Mouse (Mus musculus) kidney, postnatal 14 days (tissue): ENCODE results near the gene Gramd4.
A peak's percentile ranks its signal among the peaks of the same experiment; 100 is the strongest.
"Not testable (repeated sequence)": the region's sequence is repeated elsewhere in the genome, so short reads cannot be mapped to it uniquely, and the experiment has no call there.

Experiments used
- DNase-seq: peaks from one replicate; pipeline ENCODE4 v3.0.0; 2022; ENCODE audit warnings: mixed read lengths

Gramd4 gene

DNA sequence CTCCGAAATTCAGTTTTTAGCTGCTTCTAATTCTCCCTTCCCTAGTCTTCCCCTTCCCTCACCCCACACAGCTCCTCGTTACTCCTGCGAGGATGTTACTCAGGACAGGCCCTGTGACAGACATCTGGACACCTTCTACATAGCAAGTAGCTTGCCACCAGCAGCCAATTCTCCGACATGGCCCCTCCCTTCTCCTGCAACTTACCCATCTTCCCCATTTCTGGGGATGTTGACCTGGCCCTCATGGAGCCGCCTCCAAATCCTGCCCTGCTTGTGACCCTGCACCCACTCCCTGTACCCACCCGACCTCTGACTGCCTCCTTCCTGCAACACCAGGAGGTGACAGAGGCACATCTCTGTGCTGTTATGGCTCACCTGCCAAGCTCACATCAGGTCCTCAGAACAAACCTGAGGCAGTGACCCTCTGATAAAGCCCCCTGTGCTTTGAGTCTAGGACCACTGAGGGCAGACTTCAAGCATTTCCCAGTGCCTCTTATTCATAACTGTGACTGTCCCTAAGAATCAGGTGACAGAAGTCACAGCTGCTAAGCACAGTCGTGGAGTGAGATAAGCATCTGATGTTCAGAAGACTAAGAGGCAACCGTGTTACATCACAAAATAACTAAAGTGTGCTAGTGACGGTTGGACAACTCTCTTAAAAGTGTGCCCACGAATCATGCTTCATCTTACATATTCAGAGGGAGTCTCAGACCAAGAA lies 110.5 kb downstream of the Gramd4 start:
- DNase-seq, result no peak

DNA sequence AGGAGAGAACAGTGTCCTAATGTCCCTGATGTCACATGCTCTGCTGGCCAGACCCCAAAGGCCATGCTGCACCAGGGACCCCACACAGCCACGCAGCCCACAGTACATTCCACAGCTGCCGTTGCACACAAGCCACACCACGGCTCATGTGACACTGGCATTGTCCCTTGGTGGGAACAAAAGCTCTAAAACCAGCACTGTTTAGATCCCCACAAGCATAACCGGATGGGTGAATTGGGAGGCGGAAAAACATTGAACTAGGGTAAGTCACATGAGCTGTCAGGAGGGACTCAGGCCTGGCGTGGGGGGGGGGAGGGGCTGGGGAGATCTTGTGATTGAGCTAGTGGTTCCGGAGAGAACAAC lies 111.0 kb downstream of the Gramd4 start:
- DNase-seq, result peak; percentile 54

DNA sequence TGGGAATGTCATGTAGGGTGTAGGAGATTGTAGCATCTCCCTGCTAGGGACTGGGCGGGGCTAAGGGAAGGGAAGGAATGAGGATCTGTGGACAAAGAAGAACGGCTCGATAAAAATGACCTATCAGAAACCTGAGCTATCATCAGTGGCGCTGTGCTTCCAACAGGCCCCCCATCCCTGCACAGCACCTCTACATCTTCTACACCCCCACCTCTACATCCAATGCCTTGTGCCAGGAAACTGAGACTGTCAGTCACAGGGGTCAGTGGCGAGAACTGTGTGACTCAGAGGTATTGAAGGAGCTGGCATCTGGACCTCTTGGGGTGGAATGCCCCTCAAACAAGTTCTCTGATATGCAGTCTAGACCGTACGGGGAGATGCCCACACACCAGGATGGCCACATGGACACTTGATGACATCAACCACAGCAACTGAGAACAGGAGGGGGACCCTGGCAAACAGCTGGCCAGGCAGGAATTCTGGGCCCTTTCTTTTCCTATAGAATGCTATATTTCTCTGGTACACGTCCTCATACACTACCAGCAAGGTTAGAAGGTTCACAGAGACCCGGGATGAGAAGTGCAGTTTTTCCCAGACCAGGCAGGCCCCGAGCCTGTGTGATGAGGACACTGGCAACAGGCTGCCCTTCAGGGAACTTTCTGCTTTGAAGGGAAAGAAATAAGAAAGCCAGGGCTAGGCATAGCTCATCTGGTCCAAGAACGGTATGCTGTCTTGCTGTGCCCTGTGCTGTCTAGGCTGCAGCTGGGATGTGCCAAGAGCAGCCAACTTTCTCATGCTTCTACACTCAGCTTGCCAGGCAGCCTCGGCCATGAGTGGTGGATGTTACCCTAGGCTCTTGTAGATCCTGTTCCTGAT lies 111.7 kb downstream of the Gramd4 start:
- DNase-seq, result no peak

DNA sequence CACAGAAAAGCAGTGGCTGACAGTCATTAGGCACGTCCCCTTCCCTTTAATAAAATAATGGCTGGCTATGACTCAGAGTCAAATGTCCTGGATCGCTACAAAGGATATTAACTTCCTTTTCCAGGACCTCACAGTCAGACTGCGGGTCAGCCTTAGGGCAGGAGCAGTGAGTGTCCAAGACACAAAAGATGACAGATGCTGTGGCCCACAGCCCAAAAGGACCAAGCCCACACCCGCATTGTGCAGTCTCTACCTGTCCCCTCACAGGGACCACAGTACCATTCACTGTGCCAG lies 112.3 kb downstream of the Gramd4 start:
- peak; percentile 57 for DNase-seq

DNA sequence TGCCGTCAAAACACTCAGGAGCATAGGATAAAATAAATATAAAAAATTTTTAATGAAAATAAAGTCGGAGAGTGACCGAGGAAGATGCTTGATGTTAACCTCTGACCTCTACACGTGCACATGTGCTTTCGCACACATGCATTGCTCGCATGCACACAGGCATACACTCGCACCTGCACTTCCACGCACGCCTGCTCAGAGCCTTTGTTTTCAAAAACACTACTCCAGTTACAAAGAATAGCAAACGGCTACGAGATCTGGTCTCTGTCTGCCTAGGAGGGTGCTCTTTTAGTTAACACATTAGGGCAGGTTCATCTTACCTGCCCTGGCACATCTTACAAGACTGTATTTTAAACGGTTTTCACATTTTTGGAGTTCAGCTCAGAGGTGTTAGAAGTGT lies 113.8 kb downstream of the Gramd4 start:
- DNase-seq, result no peak

DNA sequence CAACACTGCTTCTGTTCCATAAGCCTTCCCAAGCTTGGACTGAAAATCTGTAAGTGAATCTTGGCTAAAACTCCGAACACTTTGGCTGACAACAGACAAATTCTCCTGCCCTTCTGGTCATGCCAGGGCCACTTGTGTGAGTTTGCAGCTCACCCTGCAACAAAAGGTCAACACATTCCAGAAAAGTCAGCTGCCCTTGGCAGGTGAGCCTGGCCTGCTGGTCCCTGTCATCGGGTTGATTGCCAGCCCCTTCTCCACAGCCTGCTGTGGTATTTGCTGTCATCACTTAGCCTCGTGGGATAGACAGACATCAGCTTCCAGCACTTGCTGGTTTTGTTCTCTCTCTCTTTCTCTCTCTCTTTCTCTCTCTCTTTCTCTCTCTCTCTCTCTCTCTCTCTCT lies 114.6 kb downstream of the Gramd4 start:
- DNase-seq, result no peak

DNA sequence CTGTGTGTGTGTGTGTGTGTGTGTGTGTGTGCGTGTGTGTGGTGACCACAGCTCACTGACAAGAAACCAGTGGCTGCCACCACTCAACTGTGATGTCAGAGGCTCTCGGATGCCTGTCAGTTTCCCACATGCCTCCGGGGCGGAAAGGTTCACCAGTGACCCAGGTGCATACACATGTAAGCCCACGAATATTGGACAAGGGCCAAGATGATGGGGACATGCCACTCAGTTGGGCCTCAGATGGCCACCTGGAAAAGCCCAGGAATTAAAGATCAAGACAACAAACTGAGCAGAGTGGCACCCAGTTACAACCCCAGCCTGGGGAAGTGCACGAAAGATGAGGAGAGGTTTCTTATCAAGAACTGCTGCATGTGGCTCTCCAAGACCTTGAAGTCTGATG lies 115.0 kb downstream of the Gramd4 start:
- no peak for DNase-seq

DNA sequence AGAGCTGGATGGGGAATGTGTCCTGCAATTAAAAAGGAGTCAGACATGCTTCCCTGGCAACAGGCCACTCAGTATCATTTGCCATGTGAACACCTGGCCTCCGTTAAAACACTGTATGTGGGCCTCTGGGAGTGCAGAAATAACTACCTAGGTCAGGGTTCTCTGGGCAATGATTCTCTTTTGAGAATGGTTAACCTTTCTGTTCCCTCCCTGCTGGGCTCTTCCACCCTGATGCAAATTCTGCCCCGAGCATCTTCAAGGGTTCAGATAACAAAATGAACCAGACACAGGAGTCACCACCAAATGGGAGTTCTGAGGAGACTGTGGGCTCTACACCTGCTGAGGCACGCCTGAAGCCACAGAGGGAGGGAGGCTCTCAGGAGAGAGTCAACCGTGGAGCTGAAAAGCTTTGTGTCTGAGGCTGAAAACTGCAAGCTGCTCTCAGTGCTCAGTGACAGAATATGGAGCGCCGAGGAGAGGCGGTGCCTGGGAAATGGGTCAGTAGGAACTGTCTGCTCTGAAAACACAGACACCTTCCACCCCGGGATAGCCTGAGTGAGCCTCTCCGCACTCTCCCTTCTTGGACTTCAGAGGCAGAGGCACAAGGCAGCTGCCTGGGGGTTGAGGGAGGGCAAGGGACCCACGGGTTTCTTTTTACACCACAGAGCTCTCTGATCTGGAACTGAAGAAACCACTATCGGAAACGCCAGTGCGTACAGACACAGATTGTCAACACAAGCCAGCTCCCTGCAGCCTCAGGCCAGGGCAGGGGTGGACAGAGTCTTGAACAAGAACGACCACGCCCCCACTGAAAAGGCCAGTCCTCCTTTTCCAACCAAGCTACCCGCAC lies 115.9 kb downstream of the Gramd4 start:
- DNase-seq, result peak; percentile 63

DNA sequence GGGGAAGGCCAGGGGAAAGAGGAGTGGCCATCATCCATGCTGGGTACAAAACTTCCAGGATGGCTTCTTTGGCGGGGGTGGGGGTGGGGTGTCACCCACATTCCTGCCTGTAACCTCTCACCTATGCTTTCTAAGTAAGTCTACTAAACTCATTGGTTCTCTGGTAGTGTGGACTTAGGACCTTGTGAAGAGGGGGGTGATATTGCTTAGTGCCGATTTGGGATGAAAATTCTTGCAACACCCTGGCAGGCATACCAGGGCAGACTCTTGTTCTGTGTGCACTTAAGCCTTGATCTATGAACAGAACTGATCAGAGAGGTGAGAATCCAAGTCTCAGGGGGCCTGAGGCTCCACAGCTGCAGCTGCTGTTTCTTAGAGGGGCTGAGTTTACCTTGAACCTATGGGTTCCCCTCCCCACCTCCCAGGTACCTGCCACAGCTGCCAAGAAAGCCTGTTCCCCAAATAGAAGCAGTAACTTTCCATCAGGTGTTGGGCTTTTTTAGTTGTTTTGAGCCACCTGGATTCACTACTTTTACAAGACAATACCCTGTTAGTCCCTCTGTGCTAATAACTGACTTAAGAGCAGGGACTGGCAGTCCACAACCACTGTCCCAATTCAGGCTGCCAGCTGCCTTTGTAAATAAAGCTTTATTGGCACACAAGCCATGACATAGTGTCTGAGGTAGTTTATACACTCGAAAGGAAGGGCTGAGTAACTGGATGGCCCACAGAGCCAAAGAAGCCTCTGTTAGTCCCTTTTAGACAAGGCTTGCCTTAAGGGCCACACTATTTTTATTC lies 118.0 kb downstream of the Gramd4 start:
- no peak for DNase-seq

DNA sequence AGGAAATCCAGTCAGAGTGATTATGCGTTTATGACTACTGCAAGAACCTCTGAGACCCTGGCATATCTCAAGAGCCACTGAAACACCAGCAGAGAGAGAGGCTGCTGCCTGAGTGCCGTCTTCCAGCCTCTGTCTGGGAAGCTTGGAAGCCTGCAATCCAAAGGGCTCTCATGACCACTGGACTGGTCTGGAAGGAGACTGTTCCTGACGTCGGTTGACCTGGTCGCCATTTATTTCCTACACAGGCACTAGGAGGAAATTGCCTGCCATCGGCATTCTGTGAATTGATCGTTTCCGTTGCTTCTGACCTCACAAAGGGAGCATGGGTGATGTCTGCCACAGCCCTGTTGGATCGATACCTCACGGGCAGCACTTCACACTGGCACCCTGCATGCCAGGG lies 118.7 kb downstream of the Gramd4 start:
- no peak for DNase-seq

DNA sequence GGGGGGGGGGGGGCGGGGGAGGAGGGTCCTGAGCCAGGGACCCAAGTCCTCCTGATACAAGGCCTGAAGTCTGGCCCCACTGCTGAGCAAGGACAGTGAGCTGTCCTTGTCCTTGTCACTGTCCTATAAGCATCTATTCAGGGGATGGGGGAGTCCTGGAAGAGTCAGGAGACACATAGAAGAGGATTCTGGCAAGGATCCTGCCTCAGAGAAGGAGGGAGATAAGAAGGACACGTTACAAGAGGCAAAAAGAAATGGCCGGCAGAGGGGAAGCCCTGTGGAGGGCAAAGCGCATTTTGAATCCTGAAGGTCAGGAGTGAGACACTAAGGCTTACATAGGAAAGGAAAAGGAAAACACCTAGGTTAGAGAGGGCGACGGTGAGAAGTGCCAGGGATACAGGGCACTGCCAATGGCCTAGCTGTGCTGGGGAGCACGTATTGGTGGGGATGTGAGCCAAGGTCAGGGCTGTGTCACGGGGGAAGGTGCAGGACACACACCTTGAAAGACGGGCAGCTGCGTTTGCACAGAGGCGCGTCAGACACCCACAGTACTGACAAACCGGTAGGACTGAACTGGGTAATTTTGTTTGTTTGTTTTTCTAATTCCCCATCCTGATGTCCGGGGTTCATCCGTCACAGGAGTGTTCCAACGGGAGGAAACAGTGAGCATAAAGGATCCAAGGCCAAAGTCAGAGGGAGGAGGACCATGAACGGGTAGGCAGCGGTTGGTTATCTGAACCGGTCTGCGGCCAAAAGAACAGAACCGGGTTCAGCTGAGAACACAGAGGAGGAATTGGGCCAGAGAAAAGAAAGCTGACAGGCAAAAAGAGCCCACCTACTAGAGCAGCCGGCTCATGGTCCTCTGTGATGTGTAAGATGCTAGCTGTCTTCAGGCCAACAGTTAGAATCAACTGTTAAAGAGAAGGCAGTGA lies 119.5 kb downstream of the Gramd4 start:
- no peak for DNase-seq

DNA sequence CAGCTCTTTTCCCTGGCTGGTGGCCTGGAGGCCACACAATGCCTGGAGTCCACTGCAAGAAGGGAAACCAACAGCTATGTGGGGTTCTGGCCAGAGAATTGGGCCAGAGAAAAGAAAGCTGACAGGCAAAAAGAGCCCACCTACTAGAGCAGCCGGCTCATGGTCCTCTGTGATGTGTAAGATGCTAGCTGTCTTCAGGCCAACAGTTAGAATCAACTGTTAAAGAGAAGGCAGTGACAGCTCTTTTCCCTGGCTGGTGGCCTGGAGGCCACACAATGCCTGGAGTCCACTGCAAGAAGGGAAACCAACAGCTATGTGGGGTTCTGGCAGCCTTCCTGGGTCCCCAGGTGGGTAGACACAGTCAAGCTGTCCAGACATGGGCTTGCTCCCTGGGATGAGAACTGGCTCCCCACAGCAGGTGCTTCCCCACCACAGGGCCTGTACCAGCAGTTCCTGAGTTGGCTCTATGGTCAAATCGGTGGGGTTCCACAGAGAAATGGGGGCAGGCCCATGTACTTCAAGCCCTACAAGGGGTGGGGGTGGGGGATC lies 120.3 kb downstream of the Gramd4 start:
- DNase-seq, result not testable (repeated sequence)

DNA sequence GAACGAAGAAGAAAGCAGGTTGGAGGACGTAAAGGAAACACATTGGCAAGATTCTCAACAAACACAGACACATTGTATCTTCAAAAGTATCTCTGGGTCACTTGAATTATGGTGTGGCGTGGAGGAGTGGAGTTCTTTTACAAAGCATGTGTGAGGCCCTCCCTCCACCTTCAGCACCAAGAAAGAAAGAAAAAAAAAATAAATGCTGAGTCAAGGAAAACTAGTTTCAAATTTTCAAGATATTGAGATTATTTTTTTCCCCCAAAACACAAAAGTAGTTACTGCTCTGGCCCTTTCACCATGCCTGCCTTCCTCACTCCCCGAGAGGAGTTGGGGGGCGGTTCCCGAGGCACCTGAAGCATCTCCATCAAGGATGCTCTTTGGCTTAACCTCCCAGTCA lies 121.1 kb downstream of the Gramd4 start:
- no peak for DNase-seq

DNA sequence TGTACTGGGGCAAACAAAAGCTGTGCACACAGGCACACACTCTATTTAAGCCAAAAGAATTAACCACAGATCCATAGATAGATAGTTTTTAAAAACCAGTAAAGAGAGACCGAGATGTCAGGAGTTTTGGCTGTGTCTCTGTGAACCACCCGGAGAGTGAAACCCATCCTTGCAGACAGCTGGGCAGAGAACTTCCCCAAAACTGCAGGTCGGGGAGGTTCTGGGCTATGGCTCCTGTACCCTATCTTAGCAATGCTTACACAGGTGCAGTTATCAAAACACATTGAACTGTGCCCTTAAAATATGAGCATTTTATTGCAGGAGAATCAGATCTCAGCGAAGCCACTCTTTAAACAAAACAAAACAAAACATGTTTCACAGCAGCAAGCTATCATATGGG lies 122.9 kb downstream of the Gramd4 start:
- DNase-seq, result no peak

DNA sequence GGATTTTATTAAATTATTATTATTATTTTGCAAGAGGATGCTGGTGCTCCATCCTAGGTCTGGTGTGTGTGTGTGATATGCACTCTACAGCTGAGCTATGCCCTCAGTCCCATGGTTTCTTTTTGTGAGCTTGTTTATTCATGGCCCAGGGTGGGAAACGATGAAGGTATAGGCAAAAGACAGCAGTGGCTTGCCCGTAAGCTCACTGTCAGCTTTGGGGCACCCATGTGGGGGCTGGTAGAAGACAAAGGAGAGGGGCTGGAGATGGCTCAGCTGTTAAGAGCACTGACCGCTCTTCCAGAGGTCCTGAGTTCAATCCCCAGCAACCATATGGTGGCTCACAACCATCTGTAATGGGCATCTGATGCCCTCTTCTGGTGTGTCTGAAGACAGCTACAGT lies 123.8 kb downstream of the Gramd4 start:
- not testable (repeated sequence) for DNase-seq

DNA sequence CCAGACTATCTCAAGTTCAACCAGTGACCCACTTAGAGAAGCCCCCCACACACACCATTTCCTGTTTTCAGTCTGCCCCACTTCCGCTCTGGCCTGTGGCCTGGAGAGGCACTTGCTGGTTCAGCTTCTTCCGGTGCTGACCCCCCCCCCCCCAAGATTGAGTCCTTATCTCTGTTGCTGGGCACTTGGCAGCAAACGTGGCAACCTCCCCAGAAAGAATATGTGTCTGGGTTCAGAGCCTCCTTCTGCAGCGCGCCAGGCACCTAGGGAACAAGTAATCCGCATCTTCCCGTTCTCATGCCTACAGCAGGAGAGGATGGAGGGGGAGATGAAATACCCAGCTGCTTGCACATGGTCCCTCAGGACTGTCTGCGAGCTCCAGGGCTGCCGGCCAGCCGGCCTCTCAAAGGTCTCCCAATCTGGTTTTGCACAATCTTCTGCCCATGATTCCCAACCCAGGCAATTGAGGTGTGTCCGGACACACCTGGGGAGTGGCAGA lies 124.5 kb downstream of the Gramd4 start:
- peak; percentile 69 for DNase-seq

DNA sequence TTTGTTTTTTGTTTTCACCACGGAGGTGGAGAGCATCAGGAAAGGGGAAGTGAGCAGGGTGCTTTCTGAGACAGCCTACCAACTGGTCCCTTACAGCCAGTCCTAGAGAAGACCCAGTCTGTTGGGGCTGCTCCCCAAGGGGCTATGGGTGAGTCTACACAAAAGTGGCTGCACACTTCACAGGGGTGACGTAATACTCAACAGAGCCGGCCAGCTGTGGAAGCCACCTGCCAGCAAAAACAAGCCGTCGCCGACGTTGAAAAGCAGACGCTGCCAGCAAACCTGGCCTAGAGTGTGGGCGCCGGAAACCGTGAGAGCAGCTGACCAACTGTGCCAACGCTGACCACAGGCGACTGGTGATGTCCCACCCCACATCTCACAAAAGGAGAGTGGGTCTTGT lies 125.2 kb downstream of the Gramd4 start:
- DNase-seq, result no peak

DNA sequence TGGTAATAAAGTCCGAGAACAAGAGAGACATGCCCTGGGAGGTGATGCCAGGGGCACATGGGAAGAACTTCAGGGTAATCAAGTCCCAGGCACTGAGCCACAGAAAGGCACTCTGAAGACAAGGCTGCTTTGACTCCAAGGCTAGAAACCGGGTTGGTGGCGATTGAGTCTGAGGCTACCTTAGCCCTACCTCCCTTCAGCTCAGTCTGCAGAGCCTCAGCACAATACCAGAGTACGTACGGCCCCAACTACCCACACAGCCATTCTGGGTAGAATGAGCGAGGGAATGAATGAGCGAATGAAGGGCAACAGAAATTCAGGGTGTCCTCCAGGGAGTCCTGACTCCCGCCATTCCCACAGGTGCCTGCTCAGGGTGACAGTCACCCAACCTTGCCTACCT lies 126.0 kb downstream of the Gramd4 start:
- no peak for DNase-seq

DNA sequence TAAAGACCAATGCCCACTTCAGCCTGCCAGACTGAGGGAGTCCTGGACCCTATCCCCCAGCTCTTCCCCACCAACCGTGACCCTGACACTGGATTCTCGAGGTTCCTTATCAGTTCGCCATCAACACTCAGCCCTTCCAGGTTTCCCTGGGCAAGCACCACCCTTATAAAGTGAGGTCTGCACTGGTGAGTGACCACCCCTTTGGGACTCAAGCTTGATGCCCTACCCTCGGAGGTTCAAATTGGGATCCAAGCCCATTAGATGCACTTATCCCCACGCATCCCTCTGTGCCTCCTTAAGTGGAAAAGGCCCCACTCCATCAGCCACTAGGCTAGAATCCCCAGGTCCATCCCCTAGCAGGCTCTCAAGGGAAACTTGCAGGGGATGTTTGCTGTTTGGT lies 126.6 kb downstream of the Gramd4 start:
- no peak for DNase-seq

DNA sequence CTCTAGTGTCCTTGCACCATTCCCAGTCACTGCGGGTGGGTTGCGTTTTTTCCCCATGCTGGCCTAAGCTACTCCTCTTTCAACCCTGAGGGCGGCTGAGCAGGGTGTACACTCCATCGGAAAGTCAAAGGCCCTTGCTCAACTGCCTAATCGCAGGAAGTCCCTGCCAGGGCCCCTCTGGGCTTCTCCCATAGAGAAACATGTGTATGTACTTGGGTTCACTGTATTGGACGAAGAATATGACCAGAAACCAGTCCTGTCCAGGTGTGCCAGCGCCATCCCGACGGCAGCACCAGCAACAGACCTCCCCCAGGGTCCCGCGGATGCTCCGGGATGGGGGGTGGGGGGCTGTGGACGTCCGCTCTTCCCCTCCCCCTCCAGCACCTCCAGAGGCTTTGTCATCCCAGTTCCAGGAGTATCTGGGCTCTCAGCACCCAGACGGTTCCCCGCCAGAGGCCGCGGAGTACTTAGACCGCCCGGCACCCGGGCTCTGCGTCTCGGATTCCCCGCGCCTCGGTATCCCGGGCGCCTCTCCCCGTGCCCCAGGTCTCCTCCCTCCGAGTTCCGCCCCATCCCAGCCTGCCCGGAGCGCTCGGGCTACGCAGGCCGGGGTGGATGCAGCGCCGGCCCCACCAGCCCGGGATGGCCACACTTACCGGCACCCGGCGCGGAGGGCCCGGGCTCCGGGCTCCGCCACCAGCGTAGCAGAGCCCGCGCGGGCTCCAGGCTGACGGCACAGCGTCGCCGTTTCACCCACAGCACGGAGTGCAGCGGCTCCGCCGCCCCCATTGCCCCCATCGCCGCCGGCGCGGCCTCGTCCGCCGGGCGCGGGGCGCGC lies 127.6 kb downstream of the Gramd4 start:
- peak; percentile 61 for DNase-seq
